Mouse (Mus musculus) forebrain, embryonic 10.5 days (tissue): Measurements from ENCODE around the gene Kremen2. TPM values are rescaled to one million over a fixed set of nuclear protein-coding genes. Genes with fewer than 3 reads are reported as not detected.

Experiments
- polyA plus RNA-seq: library from polyadenylated mRNA; unstranded; fragments of >200 nt; fragmentation: Nextera tagmentation; extraction: Ambion mirVana; gene quantifications from 2 replicates; pipeline ENCODE4 v1.2.1, GENCODE M21; 2016

The Kremen2 gene
- polyA plus RNA-seq, 1 experiment from 2014 or later: 2.9 TPM

Other genes with a start within 250 kb of the Kremen2 start
- gene Zfp213, start 181.6 kb downstream of the Kremen2 start, polyA plus RNA-seq: 27.6 and 29.9 TPM in 2 replicates
- gene Zfp13, start 146.3 kb downstream of the Kremen2 start, polyA plus RNA-seq: 22.1 and 22.2 TPM in 2 replicates
- 0.42 and 0.65 TPM in 2 replicates for gene Zscan10, start 145.0 kb downstream of the Kremen2 start, polyA plus RNA-seq
- gene Mmp25, start 100.6 kb downstream of the Kremen2 start, polyA plus RNA-seq: 0.77 and 0.84 TPM in 2 replicates
- gene Bicdl2, start 85.3 kb downstream of the Kremen2 start, polyA plus RNA-seq: 0.27 and 0.37 TPM in 2 replicates
- 28.0 and 29.0 TPM in 2 replicates for gene Hcfc1r1, start 72.2 kb downstream of the Kremen2 start, polyA plus RNA-seq
- 77.8 and 78.8 TPM in 2 replicates for gene Thoc6, start 72.0 kb downstream of the Kremen2 start, polyA plus RNA-seq
- 3.9 and 4.6 TPM in 2 replicates for gene Tnfrsf12a, start 68.4 kb downstream of the Kremen2 start, polyA plus RNA-seq
- 28.5 and 32.8 TPM in 2 replicates for gene Cldn6, start 66.6 kb downstream of the Kremen2 start, polyA plus RNA-seq
- gene Cldn9, start 61.8 kb downstream of the Kremen2 start, polyA plus RNA-seq: 7.4 and 10.1 TPM in 2 replicates
- gene 1520401A03Rik, start 23.1 kb downstream of the Kremen2 start, polyA plus RNA-seq: 0.06 TPM in 1 of 2 replicates, not detected in the other
- gene Pkmyt1, start 19.5 kb downstream of the Kremen2 start, polyA plus RNA-seq: 63.3 and 64.5 TPM in 2 replicates
- gene Paqr4, start 5.0 kb downstream of the Kremen2 start, polyA plus RNA-seq: 21.5 and 23.9 TPM in 2 replicates
- gene Flywch1, start 25.8 kb upstream of the Kremen2 start, polyA plus RNA-seq: 190 and 197 TPM in 2 replicates
- gene Flywch2, start 40.2 kb upstream of the Kremen2 start, polyA plus RNA-seq: 23.8 and 25.0 TPM in 2 replicates
- gene Srrm2, start 44.7 kb upstream of the Kremen2 start, polyA plus RNA-seq: 482 and 518 TPM in 2 replicates
- 1,030 and 1,081 TPM in 2 replicates for gene Elob, start 83.3 kb upstream of the Kremen2 start, polyA plus RNA-seq
- 0.49 TPM in 1 of 2 replicates, not detected in the other for gene Prss33, start 90.2 kb upstream of the Kremen2 start, polyA plus RNA-seq
- not detected in 2 replicates for gene Prss32, start 98.0 kb upstream of the Kremen2 start, polyA plus RNA-seq
- 4.5 and 5.4 TPM in 2 replicates for gene Prss41, start 98.3 kb upstream of the Kremen2 start, polyA plus RNA-seq
- not detected in 2 replicates for gene Prss21, start 122.2 kb upstream of the Kremen2 start, polyA plus RNA-seq
- gene Dcpp1, start 135.0 kb upstream of the Kremen2 start, polyA plus RNA-seq: not detected in 2 replicates
- gene Dcpp2, start 135.0 kb upstream of the Kremen2 start, polyA plus RNA-seq: not detected in 2 replicates
- gene Dcpp3, start 171.6 kb upstream of the Kremen2 start, polyA plus RNA-seq: not detected in 2 replicates
- not detected in 2 replicates for gene Sbp, start 195.8 kb upstream of the Kremen2 start, polyA plus RNA-seq
- gene Sbpl, start 209.4 kb upstream of the Kremen2 start, polyA plus RNA-seq: not detected in 2 replicates
- gene Prss30, start 234.7 kb upstream of the Kremen2 start, polyA plus RNA-seq: not detected in 2 replicates